Mouse (Mus musculus): ENCODE data around the gene Syt7. TPM values are rescaled to one million over a fixed set of nuclear protein-coding genes. Genes with fewer than 3 reads are reported as not detected.

Gene Syt7
- polyA plus RNA-seq, 1 experiment: 10.9 TPM

- Histone ChIP-seq H3K4me3 (replicated peaks; ENCODE audit: extremely low read depth, low read depth, low read length) (no peak overlapping the region), H3K4me1 (ENCODE audit: control insufficient read depth, insufficient read depth, low read length) (no peaks in the 10 kb centered on the region; the same call in 1 of the 2 replicates)
- 28% methylated on average over 7 of the region's 7 CpGs for WGBS
- no peak for DNase-seq
- TF ChIP-seq POLR2A (IDR thresholded peaks at IDR 0.05; ENCODE audit: borderline replicate concordance, extremely low read depth, low read depth, low read length) (no peak), CTCF (IDR thresholded peaks at IDR 0.05; ENCODE audit: insufficient read depth, low read length) (no peak)
These were observed 72.7 kb downstream of the Syt7 start for GRCm38 (mm10) chr19:10461584-10461983.

DNA sequence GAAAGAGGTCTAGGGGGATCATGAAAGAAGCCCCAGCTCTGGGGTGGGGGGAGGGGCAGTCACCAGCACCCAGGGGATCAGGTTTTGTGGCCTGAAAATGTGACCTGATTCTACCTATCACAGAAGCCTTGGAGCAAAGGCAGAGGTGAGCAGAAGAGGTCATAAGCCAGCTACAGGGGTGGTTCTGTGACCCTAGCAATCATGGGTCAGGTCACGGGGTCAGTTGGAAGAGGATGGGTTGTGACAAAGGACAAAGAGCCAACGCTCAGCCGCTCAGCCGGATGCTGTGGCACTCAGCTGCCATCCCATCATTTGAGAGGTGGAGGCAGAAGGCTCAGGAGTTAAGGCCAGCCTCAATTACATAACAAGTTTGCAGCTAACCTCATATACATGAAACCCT, 75.5 kb downstream of the Syt7 start:
- DNase-seq: no peak
- Histone ChIP-seq H3K4me3 (replicated peaks; ENCODE audit: extremely low read depth, low read depth, low read length) (no peak overlapping the region), H3K4me1 (ENCODE audit: control insufficient read depth, insufficient read depth, low read length) (no peaks in the 10 kb centered on the region)
- 57% methylated on average over 4 of the region's 4 CpGs for WGBS
- no peak for TF ChIP-seq POLR2A (IDR thresholded peaks at IDR 0.05; ENCODE audit: borderline replicate concordance, extremely low read depth, low read depth, low read length)
- no peak for TF ChIP-seq CTCF (IDR thresholded peaks at IDR 0.05; ENCODE audit: insufficient read depth, low read length)

DNA sequence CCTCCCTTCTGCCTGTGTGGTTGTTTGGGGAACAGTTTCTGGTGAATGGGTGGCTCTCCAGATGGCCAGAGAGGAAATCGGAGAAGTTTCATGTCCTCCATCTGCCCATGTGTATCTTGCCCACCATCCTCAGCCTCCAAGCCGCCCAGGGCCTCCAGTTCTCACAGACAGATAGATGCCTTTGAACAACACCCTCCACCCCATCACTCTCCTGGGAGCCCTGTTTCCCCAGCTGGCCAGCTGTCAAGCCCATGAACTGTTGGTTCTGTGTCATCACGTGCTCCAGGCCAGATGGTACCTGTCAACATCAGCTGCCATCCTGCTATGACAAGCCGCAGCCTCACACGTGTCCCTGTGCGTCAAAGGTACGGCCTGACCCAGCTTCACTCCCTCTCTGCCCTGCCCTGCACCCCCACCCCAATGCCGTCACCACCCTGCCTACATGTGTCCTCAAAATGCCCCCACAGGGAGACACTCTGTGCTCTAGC, 80.3 kb downstream of the Syt7 start:
- no peak for DNase-seq
- no peaks in the 10 kb centered on the region for H3K4me1 ChIP-seq (ENCODE audit: control insufficient read depth, insufficient read depth, low read length)
- H3K4me3 ChIP-seq (replicated peaks; ENCODE audit: extremely low read depth, low read depth, low read length): no peak overlapping the region
- TF ChIP-seq POLR2A (IDR thresholded peaks at IDR 0.05; ENCODE audit: borderline replicate concordance, extremely low read depth, low read depth, low read length) (no peak), CTCF (IDR thresholded peaks at IDR 0.05; ENCODE audit: insufficient read depth, low read length) (no peak)
- 33% methylated on average over 8 of the region's 8 CpGs for WGBS

GRCm38 (mm10) chr19:10472958-10473357, 84.1 kb downstream of the Syt7 start:
- DNase-seq: no peak
- WGBS: 62% methylated on average over 3 of the region's 3 CpGs
- Histone ChIP-seq H3K4me3 (replicated peaks; ENCODE audit: extremely low read depth, low read depth, low read length) (no peak overlapping the region), H3K4me1 (ENCODE audit: control insufficient read depth, insufficient read depth, low read length) (no peaks in the 10 kb centered on the region)
- TF ChIP-seq CTCF (IDR thresholded peaks at IDR 0.05; ENCODE audit: insufficient read depth, low read length) (no peak), POLR2A (IDR thresholded peaks at IDR 0.05; ENCODE audit: borderline replicate concordance, extremely low read depth, low read depth, low read length) (no peak)

DNA sequence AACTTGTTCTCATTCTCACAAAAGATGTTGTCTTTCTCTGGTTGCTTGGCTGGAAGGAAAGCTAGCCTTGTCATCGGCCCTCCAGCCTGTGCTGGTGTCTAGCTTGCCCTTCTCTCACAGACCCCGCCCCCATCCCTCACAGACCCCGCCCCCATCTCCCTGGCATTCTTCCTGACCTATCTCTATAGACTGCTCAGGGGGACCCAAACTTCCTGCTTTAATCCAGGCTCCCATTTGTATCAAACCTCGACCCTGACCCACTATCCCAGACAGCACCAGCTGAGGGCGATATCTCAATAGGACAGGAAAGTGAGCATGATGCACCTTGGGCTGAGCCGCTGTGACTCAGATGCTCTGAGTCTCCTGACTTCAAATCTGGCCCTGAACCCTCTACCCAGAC, 84.9 kb downstream of the Syt7 start:
- no peak for DNase-seq
- Histone ChIP-seq H3K4me1 (ENCODE audit: control insufficient read depth, insufficient read depth, low read length) (no peaks in the 10 kb centered on the region), H3K4me3 (replicated peaks; ENCODE audit: extremely low read depth, low read depth, low read length) (no peak overlapping the region)
- TF ChIP-seq CTCF (IDR thresholded peaks at IDR 0.05; ENCODE audit: insufficient read depth, low read length) (no peak), POLR2A (IDR thresholded peaks at IDR 0.05; ENCODE audit: borderline replicate concordance, extremely low read depth, low read depth, low read length) (no peak)
- WGBS: 40% methylated on average over 6 of the region's 6 CpGs

DNA sequence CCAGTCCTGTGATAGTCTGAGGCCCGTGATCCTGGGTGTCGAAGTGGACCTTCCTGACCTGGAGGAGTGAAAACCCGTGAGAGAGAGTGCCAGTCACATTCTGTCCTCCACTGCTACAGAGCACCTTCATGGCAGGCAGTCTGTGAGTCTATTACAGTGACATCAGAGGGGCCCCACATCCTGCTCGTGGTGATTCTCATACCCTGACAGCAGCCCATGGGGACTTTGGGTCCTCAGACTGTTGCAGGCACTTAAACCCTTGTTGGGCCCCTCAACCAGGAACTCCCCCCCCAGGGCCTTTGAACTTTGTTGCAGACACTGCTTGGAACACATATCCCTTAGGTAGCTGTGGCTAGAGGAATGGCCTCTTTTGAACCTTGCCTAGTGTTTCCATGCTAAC, 90.7 kb downstream of the Syt7 start:
- DNase-seq: no peak
- WGBS: 56% methylated on average over 4 of the region's 4 CpGs
- TF ChIP-seq CTCF (IDR thresholded peaks at IDR 0.05; ENCODE audit: insufficient read depth, low read length) (no peak), POLR2A (IDR thresholded peaks at IDR 0.05; ENCODE audit: borderline replicate concordance, extremely low read depth, low read depth, low read length) (no peak)
- Histone ChIP-seq H3K4me1 (ENCODE audit: control insufficient read depth, insufficient read depth, low read length) (no peaks in the 10 kb centered on the region), H3K4me3 (replicated peaks; ENCODE audit: extremely low read depth, low read depth, low read length) (no peak overlapping the region)

GRCm38 (mm10) chr19:10482703-10483102, 93.8 kb downstream of the Syt7 start, which contains the start of gene Ppp1r32:
Gene Ppp1r32 (minus strand): TSS chr19:10482928.
- WGBS: 42% methylated on average over 6 of the region's 6 CpGs
- Histone ChIP-seq H3K4me1 (ENCODE audit: control insufficient read depth, insufficient read depth, low read length) (no peaks in the 10 kb centered on the region), H3K4me3 (replicated peaks; ENCODE audit: extremely low read depth, low read depth, low read length) (no peak within 1 kb of the TSS)
- no peak for DNase-seq
- TF ChIP-seq POLR2A (IDR thresholded peaks at IDR 0.05; ENCODE audit: borderline replicate concordance, extremely low read depth, low read depth, low read length): no peak
- TF ChIP-seq CTCF (IDR thresholded peaks at IDR 0.05; ENCODE audit: insufficient read depth, low read length): no peak

- WGBS: 19% methylated on average over 9 of the region's 9 CpGs
- DNase-seq: peak; percentile 16
These were observed 97.4 kb downstream of the Syt7 start for GRCm38 (mm10) chr19:10486264-10486738.

GRCm38 (mm10) chr19:10495670-10496069, 106.8 kb downstream of the Syt7 start:
- WGBS: 64% methylated on average over 1 of the region's 1 CpGs
- TF ChIP-seq CTCF (IDR thresholded peaks at IDR 0.05; ENCODE audit: insufficient read depth, low read length): no peak
- TF ChIP-seq POLR2A (IDR thresholded peaks at IDR 0.05; ENCODE audit: borderline replicate concordance, extremely low read depth, low read depth, low read length): no peak
- no peaks in the 10 kb centered on the region for H3K4me1 ChIP-seq (ENCODE audit: control insufficient read depth, insufficient read depth, low read length)
- DNase-seq: no peak
- no peak overlapping the region for H3K4me3 ChIP-seq (replicated peaks; ENCODE audit: extremely low read depth, low read depth, low read length)

More at GRCm38 (mm10) chr19:10486264-10486738, 97.4 kb downstream of the Syt7 start:
- no peak overlapping the region for H3K4me3 ChIP-seq (replicated peaks; ENCODE audit: extremely low read depth, low read depth, low read length)
- no peaks in the 10 kb centered on the region for H3K4me1 ChIP-seq (ENCODE audit: control insufficient read depth, insufficient read depth, low read length)
- TF ChIP-seq CTCF (IDR thresholded peaks at IDR 0.05; ENCODE audit: insufficient read depth, low read length) (peak; percentile 77), POLR2A (IDR thresholded peaks at IDR 0.05; ENCODE audit: borderline replicate concordance, extremely low read depth, low read depth, low read length) (no peak)

GRCm38 (mm10) chr19:10496976-10497375, 108.1 kb downstream of the Syt7 start:
- no peak for DNase-seq
- no peak overlapping the region for H3K4me3 ChIP-seq (replicated peaks; ENCODE audit: extremely low read depth, low read depth, low read length)
- TF ChIP-seq POLR2A (IDR thresholded peaks at IDR 0.05; ENCODE audit: borderline replicate concordance, extremely low read depth, low read depth, low read length) (no peak), CTCF (IDR thresholded peaks at IDR 0.05; ENCODE audit: insufficient read depth, low read length) (no peak)
- H3K4me1 ChIP-seq (ENCODE audit: control insufficient read depth, insufficient read depth, low read length): no peaks in the 10 kb centered on the region
- whole genome bisulfite sequencing: 71% methylated on average over 2 of the region's 2 CpGs
